Mouse (Mus musculus): ENCODE measurements around the gene Olfr692. TPM values are rescaled to one million over a fixed set of nuclear protein-coding genes. Genes with fewer than 3 reads are reported as not detected.
"Not testable (repeated sequence)": the region's sequence is repeated elsewhere in the genome, so short reads cannot be mapped to it uniquely, and the experiment has no call there.

Olfr692 gene
- polyA plus RNA-seq (2015; fragmentation: Nextera tagmentation; extraction: Ambion mirVana) = not detected in 2 replicates

- no peak for ATAC-seq
- Histone ChIP-seq H3K27me3 (replicated peaks; ENCODE audit: control insufficient read depth, insufficient read depth, low read length) (no peaks in the 10 kb centered on the region), H3K9ac (ENCODE audit: low read depth, low read length) (no peak within 1 kb of the TSS), H3K27ac (ENCODE audit: low read depth, low read length) (no peak within 1 kb of the TSS), H3K36me3 (ENCODE audit: control insufficient read depth, insufficient read depth, low read length) (peaks cover 2% of the 10 kb centered on the region; the same call in 1 of the 2 replicates), H3K4me3 (ENCODE audit: low read length) (no peak within 1 kb of the TSS), H3K9me3 (ENCODE audit: control insufficient read depth, low read length) (no peaks in the 10 kb centered on the region), H3K4me2 (ENCODE audit: low read length) (no peak within 1 kb of the TSS), H3K4me1 (ENCODE audit: control insufficient read depth, insufficient read depth, low read depth, low read length) (no peaks in the 10 kb centered on the region)
- 97% methylated on average over 1 of the region's 1 CpGs for WGBS
These were observed at the start of gene Olfr692 for GRCm38 (mm10) chr7:105367930-105368329. TSS of gene Olfr692 (plus strand) at chr7:105368230.

GRCm38 (mm10) chr7:105325302-105325701 is 42.7 kb upstream of the Olfr692 start:
- Histone ChIP-seq H3K4me1 (ENCODE audit: control insufficient read depth, insufficient read depth, low read depth, low read length) (no peaks in the 10 kb centered on the region), H3K27ac (ENCODE audit: low read depth, low read length) (no peak overlapping the region), H3K9ac (ENCODE audit: low read depth, low read length) (no peak overlapping the region), H3K27me3 (replicated peaks; ENCODE audit: control insufficient read depth, insufficient read depth, low read length) (no peaks in the 10 kb centered on the region), H3K36me3 (ENCODE audit: control insufficient read depth, insufficient read depth, low read length) (no peaks in the 10 kb centered on the region), H3K4me3 (ENCODE audit: low read length) (no peak overlapping the region), H3K9me3 (ENCODE audit: control insufficient read depth, low read length) (no peaks in the 10 kb centered on the region), H3K4me2 (ENCODE audit: low read length) (no peak overlapping the region)
- ATAC-seq = no peak
- 78% methylated on average over 2 of the region's 2 CpGs for WGBS

- Histone ChIP-seq H3K27me3 (replicated peaks; ENCODE audit: control insufficient read depth, insufficient read depth, low read length) (no peaks in the 10 kb centered on the region), H3K27ac (ENCODE audit: low read depth, low read length) (no peak within 1 kb of the TSS), H3K4me3 (ENCODE audit: low read length) (no peak within 1 kb of the TSS), H3K9me3 (ENCODE audit: control insufficient read depth, low read length) (no peaks in the 10 kb centered on the region), H3K36me3 (ENCODE audit: control insufficient read depth, insufficient read depth, low read length) (no peaks in the 10 kb centered on the region), H3K9ac (ENCODE audit: low read depth, low read length) (no peak within 1 kb of the TSS), H3K4me1 (ENCODE audit: control insufficient read depth, insufficient read depth, low read depth, low read length) (no peaks in the 10 kb centered on the region), H3K4me2 (ENCODE audit: low read length) (no peak within 1 kb of the TSS)
- ATAC-seq = no peak
- 81% methylated on average over 1 of the region's 1 CpGs for WGBS
These were observed 34.0 kb upstream of the Olfr692 start, which contains the start of gene Olfr690 for GRCm38 (mm10) chr7:105334004-105334403. TSS of gene Olfr690 (minus strand) at chr7:105334104.

GRCm38 (mm10) chr7:105342170-105342569 is 25.9 kb upstream of the Olfr692 start, which contains the start of gene Olfr691:
TSS of gene Olfr691 (minus strand) at chr7:105342270.
- H3K9ac ChIP-seq (ENCODE audit: low read depth, low read length) = no peak within 1 kb of the TSS
- no peak within 1 kb of the TSS for H3K27ac ChIP-seq (ENCODE audit: low read depth, low read length)
- H3K4me1 ChIP-seq (ENCODE audit: control insufficient read depth, insufficient read depth, low read depth, low read length) = no peaks in the 10 kb centered on the region
- H3K4me3 ChIP-seq (ENCODE audit: low read length) = no peak within 1 kb of the TSS
- ATAC-seq = no peak
- H3K36me3 ChIP-seq (ENCODE audit: control insufficient read depth, insufficient read depth, low read length) = no peaks in the 10 kb centered on the region
- H3K4me2 ChIP-seq (ENCODE audit: low read length) = no peak within 1 kb of the TSS
- no peaks in the 10 kb centered on the region for H3K9me3 ChIP-seq (ENCODE audit: control insufficient read depth, low read length)
- 45% methylated on average over 1 of the region's 1 CpGs for WGBS
- no peaks in the 10 kb centered on the region for H3K27me3 ChIP-seq (replicated peaks; ENCODE audit: control insufficient read depth, insufficient read depth, low read length)

GRCm38 (mm10) chr7:105342752-105343151 is 25.3 kb upstream of the Olfr692 start:
- H3K4me3 ChIP-seq (ENCODE audit: low read length) = no peak overlapping the region
- WGBS = 76% methylated on average over 2 of the region's 2 CpGs
- H3K27me3 ChIP-seq (replicated peaks; ENCODE audit: control insufficient read depth, insufficient read depth, low read length) = no peaks in the 10 kb centered on the region
- no peaks in the 10 kb centered on the region for H3K36me3 ChIP-seq (ENCODE audit: control insufficient read depth, insufficient read depth, low read length)
- no peaks in the 10 kb centered on the region for H3K4me1 ChIP-seq (ENCODE audit: control insufficient read depth, insufficient read depth, low read depth, low read length)
- no peaks in the 10 kb centered on the region for H3K9me3 ChIP-seq (ENCODE audit: control insufficient read depth, low read length)
- no peak overlapping the region for H3K9ac ChIP-seq (ENCODE audit: low read depth, low read length)
- H3K27ac ChIP-seq (ENCODE audit: low read depth, low read length) = no peak overlapping the region
- H3K4me2 ChIP-seq (ENCODE audit: low read length) = no peak overlapping the region
- no peak for ATAC-seq

GRCm38 (mm10) chr7:105356064-105356463 is 12.0 kb upstream of the Olfr692 start:
- not testable (repeated sequence) for H3K27ac ChIP-seq (ENCODE audit: low read depth, low read length); H3K27me3 ChIP-seq (replicated peaks; ENCODE audit: control insufficient read depth, insufficient read depth, low read length); H3K4me2 ChIP-seq (ENCODE audit: low read length); H3K9ac ChIP-seq (ENCODE audit: low read depth, low read length); H3K9me3 ChIP-seq (ENCODE audit: control insufficient read depth, low read length); H3K4me1 ChIP-seq (ENCODE audit: control insufficient read depth, insufficient read depth, low read depth, low read length); H3K36me3 ChIP-seq (ENCODE audit: control insufficient read depth, insufficient read depth, low read length); H3K4me3 ChIP-seq (ENCODE audit: low read length)
- no CpG with 5 or more reads among the region's 5 CpGs for whole genome bisulfite sequencing
- peak; percentile 67; the same call in 1 of the 2 replicates for ATAC-seq

- H3K9me3 ChIP-seq (ENCODE audit: control insufficient read depth, low read length); H3K4me1 ChIP-seq (ENCODE audit: control insufficient read depth, insufficient read depth, low read depth, low read length); H3K4me2 ChIP-seq (ENCODE audit: low read length); H3K27me3 ChIP-seq (replicated peaks; ENCODE audit: control insufficient read depth, insufficient read depth, low read length); H3K9ac ChIP-seq (ENCODE audit: low read depth, low read length); H3K27ac ChIP-seq (ENCODE audit: low read depth, low read length); H3K36me3 ChIP-seq (ENCODE audit: control insufficient read depth, insufficient read depth, low read length); H3K4me3 ChIP-seq (ENCODE audit: low read length): not testable (repeated sequence)
- 90% methylated on average over 1 of the region's 2 CpGs for WGBS
- ATAC-seq = peak; percentile 88
These were observed 11.5 kb upstream of the Olfr692 start for GRCm38 (mm10) chr7:105356487-105356886.

- Histone ChIP-seq H3K4me3 (ENCODE audit: low read length) (no peak overlapping the region), H3K4me1 (ENCODE audit: control insufficient read depth, insufficient read depth, low read depth, low read length) (no peaks in the 10 kb centered on the region), H3K9me3 (ENCODE audit: control insufficient read depth, low read length) (no peaks in the 10 kb centered on the region), H3K27me3 (replicated peaks; ENCODE audit: control insufficient read depth, insufficient read depth, low read length) (no peaks in the 10 kb centered on the region), H3K27ac (ENCODE audit: low read depth, low read length) (no peak overlapping the region), H3K9ac (ENCODE audit: low read depth, low read length) (no peak overlapping the region), H3K4me2 (ENCODE audit: low read length) (no peak overlapping the region), H3K36me3 (ENCODE audit: control insufficient read depth, insufficient read depth, low read length) (no peaks in the 10 kb centered on the region)
- ATAC-seq = no peak
- WGBS = 89% methylated on average over 2 of the region's 2 CpGs
These were observed 6.3 kb upstream of the Olfr692 start for GRCm38 (mm10) chr7:105361713-105362112.

GRCm38 (mm10) chr7:105367268-105367667 is 762 bp upstream of the Olfr692 start:
- no peaks in the 10 kb centered on the region for H3K4me1 ChIP-seq (ENCODE audit: control insufficient read depth, insufficient read depth, low read depth, low read length)

GRCm38 (mm10) chr7:105368521-105368920 is 491 bp downstream of the Olfr692 start:
- Histone ChIP-seq H3K36me3 (ENCODE audit: control insufficient read depth, insufficient read depth, low read length) (peaks cover 4% of the 10 kb centered on the region; the same call in 1 of the 2 replicates), H3K4me3 (ENCODE audit: low read length) (no peak overlapping the region), H3K9ac (ENCODE audit: low read depth, low read length) (no peak overlapping the region), H3K4me1 (ENCODE audit: control insufficient read depth, insufficient read depth, low read depth, low read length) (no peaks in the 10 kb centered on the region), H3K4me2 (ENCODE audit: low read length) (no peak overlapping the region), H3K27ac (ENCODE audit: low read depth, low read length) (no peak overlapping the region), H3K9me3 (ENCODE audit: control insufficient read depth, low read length) (no peaks in the 10 kb centered on the region), H3K27me3 (replicated peaks; ENCODE audit: control insufficient read depth, insufficient read depth, low read length) (no peaks in the 10 kb centered on the region)
- 92% methylated on average over 4 of the region's 4 CpGs for WGBS
- ATAC-seq = no peak

More at GRCm38 (mm10) chr7:105367268-105367667, 762 bp upstream of the Olfr692 start:
- Histone ChIP-seq H3K36me3 (ENCODE audit: control insufficient read depth, insufficient read depth, low read length) (peaks cover 2% of the 10 kb centered on the region; the same call in 1 of the 2 replicates), H3K27me3 (replicated peaks; ENCODE audit: control insufficient read depth, insufficient read depth, low read length) (no peaks in the 10 kb centered on the region), H3K9ac (ENCODE audit: low read depth, low read length) (no peak overlapping the region), H3K4me2 (ENCODE audit: low read length) (no peak overlapping the region), H3K4me3 (ENCODE audit: low read length) (no peak overlapping the region), H3K9me3 (ENCODE audit: control insufficient read depth, low read length) (no peaks in the 10 kb centered on the region), H3K27ac (ENCODE audit: low read depth, low read length) (no peak overlapping the region)
- WGBS = 92% methylated on average over 5 of the region's 5 CpGs
- no peak for ATAC-seq
